Mouse (Mus musculus) stomach, postnatal 0 days (tissue): ENCODE results near the gene Akr1c20. TPM values are rescaled to one million over a fixed set of nuclear protein-coding genes. Genes with fewer than 3 reads are reported as not detected.

Source experiments
- ATAC-seq: fragments of 200-750 bp; cut with Nextera tagmentation; 2 replicates; pipeline ENCODE4 v1.8.0; 2017; ENCODE audit not compliant: low FRiP score, low TSS enrichment
- DNase-seq: peaks from one replicate; pipeline ENCODE4 v3.0.0-alpha.2; 2016; ENCODE audit warnings: low spot score
- H3K27ac ChIP-seq: fragments of 300-500 bp; sonication (generic); replicated peaks from 2 replicates; pipeline ENCODE4 v1.5.1; 2014; ENCODE audit warnings: mild to moderate bottlenecking, control low read depth
- H3K27me3 ChIP-seq: fragments of 300-500 bp; sonication (generic); 2 replicates; pipeline ENCODE4 v1.6.1; 2014; ENCODE audit warnings: low read length; ENCODE audit not compliant: control insufficient read depth, insufficient read depth
- H3K36me3 ChIP-seq: fragments of 300-500 bp; sonication (generic); 2 replicates; pipeline ENCODE4 v1.6.1; 2014; ENCODE audit warnings: low read length, mixed read lengths; ENCODE audit not compliant: control insufficient read depth, insufficient read depth
- H3K4me1 ChIP-seq: fragments of 300-500 bp; sonication (generic); replicated peaks from 2 replicates; pipeline ENCODE4 v1.6.1; 2014; ENCODE audit warnings: antibody characterized with exemption; ENCODE audit not compliant: control insufficient read depth, insufficient read depth
- H3K4me2 ChIP-seq: fragments of 300-500 bp; sonication (generic); replicated peaks from 2 replicates; pipeline ENCODE4 v1.6.1; 2014; ENCODE audit warnings: low read depth, mild to moderate bottlenecking, control low read depth, moderate library complexity
- H3K4me3 ChIP-seq: fragments of 300-500 bp; sonication (generic); 2 replicates; pipeline ENCODE4 v1.5.1; 2014; ENCODE audit warnings: low read depth, low read length, control low read depth
- H3K9ac ChIP-seq: fragments of 300-500 bp; sonication (generic); 2 replicates; pipeline ENCODE4 v1.6.1; 2014; ENCODE audit warnings: mild to moderate bottlenecking, low read length, control low read depth, mixed read lengths
- H3K9me3 ChIP-seq: fragments of 300-500 bp; sonication (generic); 2 replicates; pipeline ENCODE4 v1.6.1; 2016; ENCODE audit warnings: low read length; ENCODE audit not compliant: control insufficient read depth
- CTCF ChIP-seq: IDR thresholded peaks from 2 replicates; pipeline ENCODE4 v1.5.1; 2016; ENCODE audit warnings: antibody characterized with exemption, low read depth, mild to moderate bottlenecking, moderate library complexity
- EP300 ChIP-seq: optimal IDR thresholded peaks from 2 replicates; pipeline ENCODE3; 2016; ENCODE audit warnings: antibody characterized with exemption
- WGBS: fragments of 180-500 bp; shearing (Covaris S2); extraction: QIAGEN DNeasy Blood & Tissue Kit; methylation state at CpG from one replicate; pipeline ENCODE4 v1.1.7; 2014; 5-methylcytosine and 5-hydroxymethylcytosine counted together
- polyA plus RNA-seq: library from polyadenylated mRNA; unstranded; fragments of >200 nt; fragmentation: Nextera tagmentation; extraction: Ambion mirVana; gene quantifications from 2 replicates; pipeline ENCODE4 v1.2.1, GENCODE M21; 2015

Gene Akr1c20
- not detected in 2 replicates for polyA plus RNA-seq

- WGBS, result 58% methylated on average over 2 of the region's 2 CpGs
- DNase-seq, result no peak
- no peak for ATAC-seq
Observed at GRCm38 (mm10) chr13:4523201-4523838, at the start of gene Akr1c20. Akr1c20 (minus strand) TSS chr13:4523345.

GRCm38 (mm10) chr13:4565996-4566395, 42.9 kb upstream of the Akr1c20 start:
- Histone ChIP-seq H3K9me3 (no peaks in the 10 kb centered on the region), H3K4me3 (no peak overlapping the region), H3K27me3 (no peaks in the 10 kb centered on the region), H3K27ac (no peak overlapping the region), H3K9ac (no peak overlapping the region), H3K36me3 (no peaks in the 10 kb centered on the region), H3K4me1 (no peaks in the 10 kb centered on the region), H3K4me2 (no peak overlapping the region)
- ATAC-seq (no peak), DNase-seq (no peak)
- WGBS, result 80% methylated on average over 2 of the region's 2 CpGs
- TF ChIP-seq CTCF (no peak), EP300 (no peak)

More at GRCm38 (mm10) chr13:4523201-4523838, at the start of gene Akr1c20:
- Histone ChIP-seq H3K9ac (no peak within 1 kb of the TSS), H3K4me2 (no peak within 1 kb of the TSS), H3K27ac (no peak within 1 kb of the TSS), H3K4me1 (no peaks in the 10 kb centered on the region), H3K27me3 (no peaks in the 10 kb centered on the region), H3K36me3 (no peaks in the 10 kb centered on the region), H3K4me3 (no peak within 1 kb of the TSS), H3K9me3 (no peaks in the 10 kb centered on the region)
- TF ChIP-seq CTCF, result no peak
- TF ChIP-seq EP300, result no peak

- Histone ChIP-seq H3K27ac (no peak overlapping the region), H3K27me3 (no peaks in the 10 kb centered on the region), H3K4me2 (no peak overlapping the region), H3K4me3 (no peak overlapping the region), H3K9me3 (no peaks in the 10 kb centered on the region), H3K9ac (no peak overlapping the region), H3K36me3 (no peaks in the 10 kb centered on the region), H3K4me1 (no peaks in the 10 kb centered on the region)
- no peak for ATAC-seq
- no peak for DNase-seq
- no peak for TF ChIP-seq CTCF
- no peak for TF ChIP-seq EP300
Observed at GRCm38 (mm10) chr13:4560500-4560899, 37.4 kb upstream of the Akr1c20 start.

- DNase-seq, result no peak
- 55% methylated on average over 1 of the region's 1 CpGs for WGBS
- no peak for TF ChIP-seq EP300
- no peak for TF ChIP-seq CTCF
- H3K4me2 ChIP-seq, result no peak overlapping the region
- H3K27me3 ChIP-seq, result no peaks in the 10 kb centered on the region
- no peak overlapping the region for H3K27ac ChIP-seq
- H3K4me1 ChIP-seq, result no peaks in the 10 kb centered on the region
- no peak for ATAC-seq
- H3K9ac ChIP-seq, result no peak overlapping the region
- H3K36me3 ChIP-seq, result no peaks in the 10 kb centered on the region
- no peaks in the 10 kb centered on the region for H3K9me3 ChIP-seq
- no peak overlapping the region for H3K4me3 ChIP-seq
Observed at GRCm38 (mm10) chr13:4559143-4559542, 36.0 kb upstream of the Akr1c20 start.

GRCm38 (mm10) chr13:4514811-4515210, 8.3 kb downstream of the Akr1c20 start:
- TF ChIP-seq EP300 (no peak), CTCF (no peak)
- WGBS, result 73% methylated on average over 2 of the region's 2 CpGs
- H3K9me3 ChIP-seq, result no peaks in the 10 kb centered on the region
- DNase-seq (no peak), ATAC-seq (no peak)
- no peaks in the 10 kb centered on the region for H3K27me3 ChIP-seq
- H3K4me3 ChIP-seq, result no peak overlapping the region
- no peak overlapping the region for H3K27ac ChIP-seq
- H3K9ac ChIP-seq, result no peak overlapping the region
- H3K36me3 ChIP-seq, result no peaks in the 10 kb centered on the region
- no peak overlapping the region for H3K4me2 ChIP-seq
- no peaks in the 10 kb centered on the region for H3K4me1 ChIP-seq

GRCm38 (mm10) chr13:4467896-4468295, 55.2 kb downstream of the Akr1c20 start:
- Histone ChIP-seq H3K4me2 (no peak overlapping the region), H3K9ac (no peak overlapping the region), H3K27me3 (no peaks in the 10 kb centered on the region), H3K4me1 (no peaks in the 10 kb centered on the region), H3K4me3 (no peak overlapping the region), H3K36me3 (no peaks in the 10 kb centered on the region), H3K9me3 (no peaks in the 10 kb centered on the region), H3K27ac (no peak overlapping the region)
- TF ChIP-seq EP300 (no peak), CTCF (no peak)
- no peak for DNase-seq
- ATAC-seq, result no peak
- 74% methylated on average over 1 of the region's 1 CpGs for WGBS
